ENCODE assay signal across 11 mouse cellular contexts in genomic region chr7:144325603-144326002, GRCm38 (mm10).
DNase-seq lines count a peak whose midpoint lies in the region.
"Had no signal": no experiment of that assay in that cellular context is flagged by ENCODE, and none has a peak within 500 bp of the region (broad histone marks: within the 10 kb centered on the region; RNA-seq: fewer than 3 reads in every experiment).

No protein-coding gene starts in this region.

- intact Hi-C loops in left cerebral cortex, postnatal 4 days (cut with DNase I): no loop called here

- peak; percentile 67 for DNase-seq in layer of hippocampus, adult 11-12 months (ENCODE audit: low spot score)
- DNase-seq in layer of hippocampus, adult 9-10 months (ENCODE audit: low spot score): no peak
- peak; percentile 45 to 57 for DNase-seq in layer of hippocampus, postnatal 10 days (ENCODE audit: low spot score in 2 of 2)
- peak; percentile 35 for DNase-seq in left cerebral cortex, postnatal 4 days
- no peak for DNase-seq in embryo, embryonic 10 days (ENCODE audit: low spot score)
- DNase-seq in urinary bladder, adult 2 months (ENCODE audit: low spot score): no peak
- no peak for DNase-seq in embryo, embryonic 9.5 days (ENCODE audit: extremely low spot score)
- no peak for DNase-seq in adrenal gland, postnatal 25 days
- DNase-seq: adrenal gland, postnatal 14 days; kidney, postnatal 25 days; lung, adult 18-20 months had no signal

Comparison
In these comparisons a context has a peak if more than half of its experiments do, and no peak if none do; other contexts are left out.
1. DNase-seq: peak in layer of hippocampus, adult 11-12 months (single experiment), layer of hippocampus, postnatal 10 days (2 of 2) and left cerebral cortex, postnatal 4 days (single experiment); none in layer of hippocampus, adult 9-10 months (single experiment), embryo, embryonic 10 days (single experiment), urinary bladder, adult 2 months (single experiment), embryo, embryonic 9.5 days (single experiment) and adrenal gland, postnatal 25 days (single experiment).